Mouse (Mus musculus) brain, adult 2 months (tissue): Measurements from ENCODE around the gene Rnf216.
A peak's percentile ranks its signal among the peaks of the same experiment; 100 is the strongest.
"Not testable (repeated sequence)": the region's sequence is repeated elsewhere in the genome, so short reads cannot be mapped to it uniquely, and the experiment has no call there.

Source experiments
- DNase-seq: peaks from one replicate; pipeline ENCODE4 v3.0.0; 2011; ENCODE audit warnings: low read depth, low spot score

Rnf216 gene

DNA sequence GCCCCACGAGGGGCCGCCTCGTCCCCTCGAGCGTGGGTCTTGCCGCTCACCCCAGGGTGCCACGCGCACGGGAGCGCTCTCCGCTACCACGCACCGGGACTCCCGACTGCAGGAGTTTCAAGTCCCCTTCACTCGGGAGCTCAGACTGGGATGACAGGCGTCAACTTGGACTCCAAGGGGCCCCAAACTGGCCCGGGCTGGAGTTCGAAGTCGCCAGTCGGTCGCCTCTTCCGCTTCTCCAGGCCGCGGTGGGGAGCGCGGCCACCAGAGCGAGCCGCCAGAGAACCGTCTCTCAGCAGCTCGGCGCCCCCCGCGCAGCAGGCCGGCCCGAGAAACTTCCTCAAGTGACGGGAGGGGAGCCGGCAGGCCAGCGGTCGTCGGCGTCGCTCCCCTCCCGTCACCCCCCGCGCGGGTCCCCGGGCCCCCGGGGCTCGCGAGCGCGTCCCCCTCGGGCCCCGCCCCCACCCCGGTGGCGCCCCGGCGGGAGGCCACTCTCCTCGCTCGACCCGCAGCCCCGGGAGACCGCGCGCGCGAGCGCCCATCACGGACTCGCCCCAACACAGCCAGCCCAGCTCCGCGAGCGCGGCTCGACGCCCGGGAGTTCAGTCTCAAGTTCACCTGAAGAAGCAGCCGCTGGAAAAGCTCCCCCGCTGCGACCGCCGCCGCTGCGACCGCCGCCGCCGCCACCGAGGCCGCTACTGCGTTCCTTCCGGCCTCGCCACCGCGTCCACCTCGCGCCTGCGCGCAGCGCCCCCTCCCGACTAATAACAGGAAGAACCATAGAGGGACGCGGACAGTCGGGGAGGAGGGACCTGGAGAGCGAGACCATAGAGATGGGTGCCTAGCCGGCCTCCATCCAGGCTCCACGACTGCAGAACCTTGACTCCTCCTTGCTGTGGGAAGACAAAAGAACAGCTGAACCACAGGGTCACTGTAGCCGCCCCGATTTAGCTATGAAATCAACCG is at the start of gene Rnf216:
Gene Rnf216 (minus strand): TSS at position 714 of the 966 bp plus-strand sequence.
- DNase-seq, result peak; percentile 98

DNA sequence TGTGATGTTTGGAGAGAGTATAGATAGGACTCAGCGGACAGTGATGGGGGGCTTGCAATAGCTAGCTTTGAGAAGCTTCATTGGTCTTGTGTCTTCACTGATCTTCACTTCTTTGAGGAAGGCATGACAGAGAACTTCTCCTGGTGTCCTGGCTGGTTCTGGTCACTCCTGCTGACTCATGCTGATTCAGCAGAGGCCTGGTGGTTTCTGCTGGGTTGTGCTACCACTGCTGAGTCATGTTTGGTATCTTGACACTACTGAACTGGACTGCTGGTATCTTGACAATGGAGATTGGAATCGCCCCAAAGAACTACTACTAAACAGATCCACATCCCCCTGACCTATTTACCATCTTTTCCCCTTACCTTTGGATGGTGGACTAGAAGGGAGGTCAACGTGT is 42.7 kb upstream of the Rnf216 start:
- no peak for DNase-seq

- DNase-seq, result no peak
Observed at GRCm38 (mm10) chr5:143153756-143154155, 41.0 kb upstream of the Rnf216 start.

GRCm38 (mm10) chr5:143150044-143150443 is 37.2 kb upstream of the Rnf216 start:
- no peak for DNase-seq

DNA sequence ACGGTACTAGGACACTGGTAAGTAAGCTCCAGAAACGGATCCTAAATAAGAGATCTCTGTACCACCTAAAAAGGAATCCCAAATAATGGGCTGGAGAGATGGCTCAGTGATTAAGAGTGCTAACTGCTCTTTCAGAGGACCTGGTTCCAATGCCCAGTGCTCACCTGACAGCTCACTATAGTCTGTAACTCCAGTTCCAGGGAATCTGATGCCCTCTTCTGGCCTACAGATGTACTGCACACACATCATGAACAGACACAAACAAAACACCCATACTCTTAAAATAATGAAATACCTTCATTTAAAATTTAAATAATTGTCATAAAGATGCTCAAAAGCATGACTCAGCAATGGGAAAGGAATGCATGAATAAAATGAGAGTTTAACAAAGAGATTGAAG is 36.7 kb upstream of the Rnf216 start:
- no peak for DNase-seq

DNA sequence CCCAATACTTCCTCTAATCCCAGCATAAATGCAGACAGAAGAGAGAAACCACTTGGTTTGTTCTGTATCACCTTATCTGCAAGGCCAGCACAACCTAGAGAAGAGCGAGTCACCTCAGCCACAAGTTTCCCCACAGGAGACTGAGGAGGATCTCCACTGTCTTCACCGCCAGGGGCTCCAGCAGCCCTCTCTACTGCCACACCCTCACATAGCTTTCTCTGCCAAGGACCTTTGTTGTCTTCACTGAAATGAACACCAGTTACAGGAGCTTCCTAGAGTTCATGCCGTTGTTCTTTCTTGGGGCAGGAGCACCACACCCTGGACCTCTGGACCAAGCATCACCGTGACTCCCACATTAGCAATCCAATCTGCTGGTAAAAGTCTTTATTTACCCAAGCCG is 35.9 kb upstream of the Rnf216 start:
- no peak for DNase-seq

GRCm38 (mm10) chr5:143147481-143147880 is 34.7 kb upstream of the Rnf216 start, which contains the start of gene Olfr718-ps1:
Gene Olfr718-ps1, minus strand, starts transcription at chr5:143147581.
- DNase-seq, result no peak

GRCm38 (mm10) chr5:143137580-143137979 is 24.8 kb upstream of the Rnf216 start:
- DNase-seq, result no peak

DNA sequence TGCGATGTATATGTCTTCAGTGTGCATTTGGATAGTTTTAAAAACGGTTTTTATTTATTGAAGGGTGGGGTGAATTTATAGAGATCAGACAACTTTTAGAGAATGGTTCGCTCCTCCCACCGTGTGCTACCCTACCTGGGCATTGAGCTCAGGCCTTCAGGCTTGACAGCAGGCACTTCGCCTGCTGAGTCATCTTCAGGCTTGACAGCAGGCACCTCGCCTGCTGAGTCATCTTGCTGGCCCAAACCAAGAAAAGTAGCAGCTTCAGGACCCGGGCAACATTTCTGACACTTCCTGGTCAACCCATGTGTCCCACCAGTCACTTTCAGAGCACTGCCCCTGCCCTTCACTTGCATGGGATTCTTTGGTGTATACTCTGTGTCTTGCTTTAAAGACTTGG is 22.2 kb upstream of the Rnf216 start:
- DNase-seq, result peak; percentile 43

- DNase-seq, result not testable (repeated sequence)
Observed at GRCm38 (mm10) chr5:143134216-143135010, 21.6 kb upstream of the Rnf216 start.

GRCm38 (mm10) chr5:143132935-143133514 is 20.2 kb upstream of the Rnf216 start:
- no peak for DNase-seq

DNA sequence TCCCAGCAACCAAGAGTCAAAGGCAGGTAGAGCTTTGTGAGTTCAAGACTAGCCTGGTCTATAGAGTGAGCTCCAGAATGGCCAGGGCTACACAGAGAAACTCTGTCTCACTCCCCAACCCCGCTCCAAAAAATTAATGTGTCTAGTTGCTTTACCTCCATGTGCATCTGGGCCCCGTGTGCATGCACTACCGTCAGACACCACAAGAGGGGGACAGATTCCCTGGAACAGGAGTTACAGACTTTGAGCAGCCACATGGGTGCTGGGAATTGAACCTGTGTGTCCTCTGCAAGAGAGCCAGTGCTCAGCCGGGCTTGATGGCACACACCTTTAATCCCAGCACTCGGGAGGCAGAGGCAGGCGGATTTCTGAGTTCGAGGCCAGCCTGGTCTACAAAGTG is 17.5 kb upstream of the Rnf216 start:
- DNase-seq, result no peak

DNA sequence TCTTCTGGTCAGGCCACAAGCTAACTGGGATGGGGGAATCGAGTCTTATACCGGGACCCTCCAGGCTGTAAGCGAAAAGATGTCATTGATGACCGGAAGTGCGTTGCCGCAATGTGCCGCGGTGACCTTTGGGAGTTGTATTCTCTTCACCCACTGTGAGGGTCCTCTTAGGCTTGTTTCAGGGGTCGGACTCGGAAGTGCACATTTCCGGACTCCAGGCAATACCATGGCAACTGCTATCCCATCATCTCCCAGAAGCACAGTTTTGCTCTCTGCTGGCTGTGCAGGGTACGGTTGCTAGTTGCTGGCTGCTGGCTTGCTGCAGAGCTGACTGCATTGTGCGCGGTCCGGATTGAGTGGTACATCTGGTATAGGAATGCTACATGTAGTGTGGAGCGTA is 16.3 kb upstream of the Rnf216 start:
- DNase-seq, result no peak

GRCm38 (mm10) chr5:143127837-143128236 is 15.0 kb upstream of the Rnf216 start:
- DNase-seq, result peak; percentile 90

DNA sequence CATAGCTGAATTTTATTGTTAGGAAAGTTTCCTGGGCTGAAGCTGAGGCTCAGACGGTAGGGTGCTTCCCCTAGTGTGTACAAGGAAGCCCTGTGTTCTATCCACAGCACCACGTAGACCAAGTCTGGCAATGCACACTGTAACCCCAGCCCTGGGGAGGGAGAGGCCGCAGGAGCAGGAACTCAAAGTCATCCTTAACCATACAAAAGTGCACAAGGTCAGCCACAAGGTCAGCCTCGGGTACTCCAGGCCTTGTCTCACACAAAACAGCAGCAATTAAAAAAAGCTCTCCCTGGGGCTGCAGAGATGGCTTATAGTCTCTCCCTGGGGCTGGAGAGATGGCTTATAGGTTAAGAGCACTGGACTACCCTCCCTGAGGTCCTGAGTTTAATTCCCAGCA is 14.1 kb upstream of the Rnf216 start:
- DNase-seq, result no peak

- DNase-seq, result no peak
Observed at GRCm38 (mm10) chr5:143126089-143126488, 13.3 kb upstream of the Rnf216 start.

DNA sequence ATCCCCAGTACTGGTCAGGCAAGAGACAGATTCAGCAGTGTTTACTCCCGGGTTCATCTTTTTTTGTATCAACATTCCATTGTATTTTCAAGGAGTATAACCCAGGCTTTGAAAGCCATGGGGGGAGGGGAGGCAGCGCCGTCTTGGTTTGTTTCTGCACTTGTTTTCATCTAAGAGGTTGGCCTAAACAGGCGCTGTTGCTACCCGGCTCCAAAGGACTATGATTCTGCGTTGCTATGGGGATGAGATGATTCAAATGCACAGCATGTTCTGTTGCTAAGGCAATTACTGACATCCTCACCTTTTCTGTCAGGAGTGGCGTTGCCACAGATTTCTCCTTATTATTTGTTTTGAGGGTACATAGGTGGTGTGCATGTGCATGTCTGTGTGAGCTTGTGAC is 12.8 kb upstream of the Rnf216 start:
- DNase-seq, result peak; percentile 88

GRCm38 (mm10) chr5:143124805-143125378 is 12.1 kb upstream of the Rnf216 start:
- DNase-seq, result no peak

DNA sequence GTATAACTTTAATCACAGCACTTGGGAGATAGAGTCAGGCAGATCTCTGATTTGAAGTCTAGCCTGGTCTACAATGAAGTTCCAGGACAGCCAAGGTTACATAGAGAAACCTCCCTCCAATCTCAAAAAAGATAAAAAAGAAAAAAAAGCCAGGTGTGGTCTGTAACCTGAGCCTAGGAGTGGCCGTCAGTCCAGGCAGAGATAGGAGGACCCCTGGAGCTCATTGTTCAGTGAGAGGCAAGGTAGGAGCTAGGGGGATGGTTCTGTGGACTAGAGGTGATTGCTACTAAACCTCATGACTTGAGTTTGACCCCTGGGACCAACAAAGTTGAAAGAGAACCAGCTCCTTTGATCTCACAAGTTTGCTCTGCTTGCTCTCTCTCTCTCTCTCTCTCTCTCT is 9.9 kb upstream of the Rnf216 start:
- DNase-seq, result no peak

GRCm38 (mm10) chr5:143122125-143122524 is 9.3 kb upstream of the Rnf216 start:
- no peak for DNase-seq

DNA sequence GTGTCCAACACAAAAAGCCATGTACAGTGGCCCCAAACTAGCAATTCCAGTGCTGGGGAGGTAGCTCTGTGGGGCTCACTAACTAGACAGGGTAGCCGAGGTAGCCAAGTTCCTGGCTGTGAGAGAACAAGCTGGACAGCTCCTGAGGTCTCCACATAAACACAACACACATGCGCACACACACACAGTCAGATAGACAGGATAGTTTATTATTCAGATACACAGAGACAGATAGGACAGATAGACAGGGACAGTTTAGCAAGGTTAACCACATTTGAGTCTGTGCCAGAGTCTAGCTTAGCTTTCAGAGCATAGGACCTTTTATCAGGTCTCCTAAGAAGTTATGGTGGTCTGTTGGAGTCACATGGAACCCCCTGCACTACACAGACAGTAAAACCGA is 6.0 kb downstream of the Rnf216 start:
- no peak for DNase-seq

- no peak for DNase-seq
Observed at GRCm38 (mm10) chr5:143103231-143103630, 9.6 kb downstream of the Rnf216 start.
